Mouse (Mus musculus): ENCODE data around the gene Chd6. TPM values are rescaled to one million over a fixed set of nuclear protein-coding genes. Genes with fewer than 3 reads are reported as not detected.

Gene Chd6
- polyA plus RNA-seq, 1 experiment from 2014 or later = 37.0 TPM

- WGBS = 88% methylated on average over 5 of the region's 5 CpGs
- no peak overlapping the region for H3K4me2 ChIP-seq (ENCODE audit: low read length)
- no peak overlapping the region for H3K4me3 ChIP-seq (replicated peaks; ENCODE audit: low read length)
- no peaks in the 10 kb centered on the region for H3K9me3 ChIP-seq (ENCODE audit: control insufficient read depth, low read length)
- H3K27me3 ChIP-seq (replicated peaks; ENCODE audit: control insufficient read depth, insufficient read depth, low read length) = no peaks in the 10 kb centered on the region
- no peaks in the 10 kb centered on the region for H3K36me3 ChIP-seq (ENCODE audit: control insufficient read depth, insufficient read depth)
- H3K27ac ChIP-seq (ENCODE audit: low read length) = no peak overlapping the region
- peaks cover 8% of the 10 kb centered on the region for H3K4me1 ChIP-seq (replicated peaks; ENCODE audit: control insufficient read depth, insufficient read depth, low read length)
- H3K9ac ChIP-seq (replicated peaks; ENCODE audit: low read depth, low read length) = no peak overlapping the region
- ATAC-seq = no peak
These were observed 3.1 kb upstream of the Chd6 start for GRCm38 (mm10) chr2:161112011-161112410.

GRCm38 (mm10) chr2:161109398-161109821, 535 bp upstream of the Chd6 start:
- Histone ChIP-seq H3K27ac (ENCODE audit: low read length) (peak overlapping the region; percentile 68), H3K4me1 (replicated peaks; ENCODE audit: control insufficient read depth, insufficient read depth, low read length) (peaks cover 13% of the 10 kb centered on the region), H3K9ac (replicated peaks; ENCODE audit: low read depth, low read length) (peak overlapping the region; percentile 77), H3K36me3 (ENCODE audit: control insufficient read depth, insufficient read depth) (no peaks in the 10 kb centered on the region), H3K4me3 (replicated peaks; ENCODE audit: low read length) (peak overlapping the region; percentile 72), H3K4me2 (ENCODE audit: low read length) (peak overlapping the region; percentile 75), H3K9me3 (ENCODE audit: control insufficient read depth, low read length) (no peaks in the 10 kb centered on the region), H3K27me3 (replicated peaks; ENCODE audit: control insufficient read depth, insufficient read depth, low read length) (no peaks in the 10 kb centered on the region)
- ATAC-seq = peak; percentile 34
- under 1% methylated on average over 26 of the region's 26 CpGs for WGBS

- Histone ChIP-seq H3K27ac (ENCODE audit: low read length) (peak overlapping the region; percentile 98), H3K4me2 (ENCODE audit: low read length) (peak overlapping the region; percentile 73), H3K9ac (replicated peaks; ENCODE audit: low read depth, low read length) (peak overlapping the region; percentile 88), H3K9me3 (ENCODE audit: control insufficient read depth, low read length) (no peaks in the 10 kb centered on the region), H3K27me3 (replicated peaks; ENCODE audit: control insufficient read depth, insufficient read depth, low read length) (no peaks in the 10 kb centered on the region), H3K36me3 (ENCODE audit: control insufficient read depth, insufficient read depth) (no peaks in the 10 kb centered on the region), H3K4me3 (replicated peaks; ENCODE audit: low read length) (peak overlapping the region; percentile 72), H3K4me1 (replicated peaks; ENCODE audit: control insufficient read depth, insufficient read depth, low read length) (peaks cover 19% of the 10 kb centered on the region)
- under 1% methylated on average over 77 of the region's 77 CpGs for WGBS
- peak; percentile 44 for ATAC-seq
These were observed 569 bp downstream of the Chd6 start for GRCm38 (mm10) chr2:161108085-161108927.

DNA sequence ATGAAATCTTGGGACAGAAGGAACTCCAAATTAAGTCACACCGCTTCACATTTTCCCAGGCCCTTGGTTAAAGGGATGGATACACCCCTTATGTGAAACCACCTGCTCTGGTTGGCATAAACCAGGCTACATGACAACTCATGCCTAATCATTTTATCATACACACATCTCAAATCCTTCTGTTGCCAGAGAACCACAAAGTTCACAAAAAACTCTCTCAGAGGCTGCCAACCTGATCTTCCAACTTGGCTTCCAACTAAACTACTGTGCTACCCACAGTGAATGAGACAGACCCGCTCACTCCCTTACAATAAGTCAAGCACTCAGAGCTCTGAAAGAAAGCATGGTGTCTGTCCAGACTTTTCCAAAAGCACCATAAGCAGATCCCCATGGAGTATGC, 1.6 kb downstream of the Chd6 start:
- Histone ChIP-seq H3K36me3 (ENCODE audit: control insufficient read depth, insufficient read depth) (no peaks in the 10 kb centered on the region), H3K4me1 (replicated peaks; ENCODE audit: control insufficient read depth, insufficient read depth, low read length) (peaks cover 19% of the 10 kb centered on the region), H3K9me3 (ENCODE audit: control insufficient read depth, low read length) (no peaks in the 10 kb centered on the region), H3K27ac (ENCODE audit: low read length) (no peak overlapping the region), H3K4me3 (replicated peaks; ENCODE audit: low read length) (peak overlapping the region; percentile 72), H3K4me2 (ENCODE audit: low read length) (peak overlapping the region; percentile 73), H3K27me3 (replicated peaks; ENCODE audit: control insufficient read depth, insufficient read depth, low read length) (no peaks in the 10 kb centered on the region), H3K9ac (replicated peaks; ENCODE audit: low read depth, low read length) (no peak overlapping the region)
- 39% methylated on average over 2 of the region's 2 CpGs for WGBS
- no peak for ATAC-seq

- 76% methylated on average over 5 of the region's 5 CpGs for WGBS
- ATAC-seq = no peak
These were observed 5.1 kb downstream of the Chd6 start for GRCm38 (mm10) chr2:161103769-161104168.

DNA sequence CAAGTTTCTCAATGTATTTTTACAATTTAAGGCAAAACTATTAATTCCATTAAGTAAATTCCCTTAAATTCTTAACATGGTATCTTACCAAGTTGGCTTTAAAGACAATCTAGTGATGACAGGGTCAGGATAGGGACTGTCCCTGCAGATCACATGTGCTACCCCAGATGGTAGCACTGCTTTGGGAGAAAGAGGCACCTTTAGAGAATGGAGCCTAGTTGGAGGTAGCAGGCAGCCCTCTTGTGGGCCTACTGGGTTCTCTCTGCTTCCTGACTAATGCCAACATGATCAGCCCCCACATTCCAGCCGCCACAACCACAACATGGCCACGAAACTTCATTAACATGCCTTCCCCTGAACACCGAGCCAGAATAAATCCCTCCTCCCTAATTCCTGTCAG, 6.8 kb downstream of the Chd6 start:
- WGBS = 56% methylated on average over 3 of the region's 3 CpGs
- ATAC-seq = no peak
- Histone ChIP-seq H3K4me1 (replicated peaks; ENCODE audit: control insufficient read depth, insufficient read depth, low read length) (peaks cover 15% of the 10 kb centered on the region), H3K4me2 (ENCODE audit: low read length) (no peak overlapping the region), H3K27ac (ENCODE audit: low read length) (no peak overlapping the region), H3K27me3 (replicated peaks; ENCODE audit: control insufficient read depth, insufficient read depth, low read length) (no peaks in the 10 kb centered on the region), H3K36me3 (ENCODE audit: control insufficient read depth, insufficient read depth) (no peaks in the 10 kb centered on the region), H3K4me3 (replicated peaks; ENCODE audit: low read length) (no peak overlapping the region), H3K9me3 (ENCODE audit: control insufficient read depth, low read length) (no peaks in the 10 kb centered on the region), H3K9ac (replicated peaks; ENCODE audit: low read depth, low read length) (no peak overlapping the region)

More at GRCm38 (mm10) chr2:161103769-161104168, 5.1 kb downstream of the Chd6 start:
- Histone ChIP-seq H3K4me2 (ENCODE audit: low read length) (no peak overlapping the region), H3K27me3 (replicated peaks; ENCODE audit: control insufficient read depth, insufficient read depth, low read length) (no peaks in the 10 kb centered on the region), H3K4me1 (replicated peaks; ENCODE audit: control insufficient read depth, insufficient read depth, low read length) (peaks cover 22% of the 10 kb centered on the region), H3K36me3 (ENCODE audit: control insufficient read depth, insufficient read depth) (no peaks in the 10 kb centered on the region), H3K9ac (replicated peaks; ENCODE audit: low read depth, low read length) (no peak overlapping the region), H3K4me3 (replicated peaks; ENCODE audit: low read length) (no peak overlapping the region), H3K27ac (ENCODE audit: low read length) (no peak overlapping the region), H3K9me3 (ENCODE audit: control insufficient read depth, low read length) (no peaks in the 10 kb centered on the region)

GRCm38 (mm10) chr2:161097746-161098145, 11.1 kb downstream of the Chd6 start:
- Histone ChIP-seq H3K4me1 (replicated peaks; ENCODE audit: control insufficient read depth, insufficient read depth, low read length) (peaks cover 3% of the 10 kb centered on the region; the same call in 1 of the 2 replicates), H3K36me3 (ENCODE audit: control insufficient read depth, insufficient read depth) (no peaks in the 10 kb centered on the region), H3K4me3 (replicated peaks; ENCODE audit: low read length) (no peak overlapping the region), H3K9me3 (ENCODE audit: control insufficient read depth, low read length) (no peaks in the 10 kb centered on the region), H3K27me3 (replicated peaks; ENCODE audit: control insufficient read depth, insufficient read depth, low read length) (no peaks in the 10 kb centered on the region), H3K9ac (replicated peaks; ENCODE audit: low read depth, low read length) (no peak overlapping the region), H3K4me2 (ENCODE audit: low read length) (no peak overlapping the region), H3K27ac (ENCODE audit: low read length) (no peak overlapping the region)
- WGBS = 96% methylated on average over 5 of the region's 5 CpGs
- ATAC-seq = no peak

DNA sequence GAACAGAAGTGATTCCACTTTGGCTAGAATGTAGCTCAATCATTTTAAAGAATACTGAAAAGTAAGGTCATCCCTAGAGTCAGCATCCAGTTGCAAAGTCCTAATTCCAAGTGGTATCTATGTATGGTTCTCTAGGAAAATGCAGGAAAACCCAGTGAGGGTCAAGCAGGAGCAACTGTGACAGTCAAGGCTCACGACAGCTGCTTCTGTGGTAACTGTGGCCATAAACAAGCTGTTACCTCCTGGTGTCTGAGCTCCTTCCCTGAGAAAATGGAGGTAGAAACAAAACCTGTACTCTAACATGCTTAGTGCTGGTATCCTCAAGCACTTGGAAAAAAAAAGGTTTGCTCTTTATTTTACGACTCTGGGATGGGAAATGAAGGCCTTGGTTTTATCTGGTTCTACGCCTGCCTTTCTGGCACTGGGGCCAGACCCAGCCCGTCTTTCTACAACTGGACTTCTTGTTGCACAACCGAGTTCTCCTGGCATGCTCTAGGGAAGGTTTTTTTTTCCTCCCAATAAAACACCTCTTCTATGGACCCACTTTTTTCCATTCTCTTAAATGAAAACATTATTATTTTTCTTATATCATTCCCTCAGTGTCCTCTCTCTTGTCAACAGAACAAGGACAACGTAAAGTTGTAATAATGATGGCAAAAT, 18.0 kb downstream of the Chd6 start:
- H3K27ac ChIP-seq (ENCODE audit: low read length) = no peak overlapping the region
- no peaks in the 10 kb centered on the region for H3K36me3 ChIP-seq (ENCODE audit: control insufficient read depth, insufficient read depth)
- no peak overlapping the region for H3K4me3 ChIP-seq (replicated peaks; ENCODE audit: low read length)
- ATAC-seq = no peak
- H3K27me3 ChIP-seq (replicated peaks; ENCODE audit: control insufficient read depth, insufficient read depth, low read length) = no peaks in the 10 kb centered on the region
- no peaks in the 10 kb centered on the region for H3K4me1 ChIP-seq (replicated peaks; ENCODE audit: control insufficient read depth, insufficient read depth, low read length)
- no peak overlapping the region for H3K9ac ChIP-seq (replicated peaks; ENCODE audit: low read depth, low read length)
- no peak overlapping the region for H3K4me2 ChIP-seq (ENCODE audit: low read length)
- no peaks in the 10 kb centered on the region for H3K9me3 ChIP-seq (ENCODE audit: control insufficient read depth, low read length)
- 94% methylated on average over 6 of the region's 6 CpGs for WGBS

DNA sequence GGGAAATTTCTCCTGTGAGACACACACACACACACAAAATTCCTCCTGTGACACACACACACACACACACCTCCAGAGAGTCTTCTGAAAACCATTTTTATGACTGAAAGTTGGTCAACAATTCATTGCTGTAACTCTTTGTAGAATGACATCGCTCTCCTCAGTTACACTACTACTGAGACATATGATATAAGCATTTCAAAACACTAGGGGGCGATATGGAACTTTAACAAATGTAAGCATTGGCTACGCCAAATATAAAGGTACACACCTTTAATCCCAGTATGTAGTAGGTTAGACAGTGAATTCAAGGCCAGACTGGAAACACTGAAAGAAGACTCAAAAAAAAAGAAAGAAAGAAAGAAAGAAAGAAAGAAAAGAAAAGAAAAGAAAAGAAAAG, 18.7 kb downstream of the Chd6 start:
- ATAC-seq = no peak
- Histone ChIP-seq H3K27me3 (replicated peaks; ENCODE audit: control insufficient read depth, insufficient read depth, low read length) (no peaks in the 10 kb centered on the region), H3K27ac (ENCODE audit: low read length) (no peak overlapping the region), H3K4me1 (replicated peaks; ENCODE audit: control insufficient read depth, insufficient read depth, low read length) (peaks cover 5% of the 10 kb centered on the region), H3K9me3 (ENCODE audit: control insufficient read depth, low read length) (no peaks in the 10 kb centered on the region), H3K4me2 (ENCODE audit: low read length) (no peak overlapping the region), H3K4me3 (replicated peaks; ENCODE audit: low read length) (no peak overlapping the region), H3K9ac (replicated peaks; ENCODE audit: low read depth, low read length) (no peak overlapping the region), H3K36me3 (ENCODE audit: control insufficient read depth, insufficient read depth) (no peaks in the 10 kb centered on the region)
- WGBS = 60% methylated on average over 3 of the region's 3 CpGs
